In genomic region chr14:75075299-75076180, GRCm38 (mm10) we compare ENCODE assay signal across 16 mouse cellular contexts. TPM values are rescaled to one million over a fixed set of nuclear protein-coding genes. Genes with fewer than 3 reads are reported as not detected.
"Had no signal": no experiment of that assay in that cellular context is flagged by ENCODE, and none has a peak within 500 bp of the region (broad histone marks: within the 10 kb centered on the region; RNA-seq: fewer than 3 reads in every experiment).

No protein-coding gene starts in this region.

- H3K9me3 ChIP-seq: kidney, embryonic 15.5 days; limb, embryonic 12.5 days; midbrain, embryonic 10.5 days; stomach, embryonic 15.5 days had no signal

- H3K4me2 ChIP-seq: kidney, embryonic 15.5 days; limb, embryonic 12.5 days; stomach, embryonic 15.5 days had no signal

- H3K4me3 ChIP-seq: kidney, embryonic 15.5 days; limb, embryonic 12.5 days; midbrain, embryonic 10.5 days; stomach, embryonic 15.5 days had no signal

- H3K9ac ChIP-seq: kidney, embryonic 15.5 days; limb, embryonic 12.5 days; liver, embryonic 14.5 days; stomach, embryonic 15.5 days had no signal

- H3K27me3 ChIP-seq: kidney, embryonic 15.5 days; limb, embryonic 12.5 days; stomach, embryonic 15.5 days had no signal

- H3K4me1 ChIP-seq: kidney, embryonic 15.5 days; limb, embryonic 12.5 days; midbrain, embryonic 10.5 days; stomach, embryonic 15.5 days had no signal

- H3K36me3 ChIP-seq: kidney, embryonic 15.5 days; limb, embryonic 12.5 days; midbrain, embryonic 10.5 days; stomach, embryonic 15.5 days had no signal

- ATAC-seq: intestine, embryonic 16.5 days; midbrain, embryonic 16.5 days had no signal

- DNase-seq: kidney, adult 2 months; kidney, postnatal 14 days; liver; lung, adult 18-20 months; right cerebral cortex, postnatal 14 days; thymus, postnatal 4 days had no signal

- H3K27ac ChIP-seq: kidney, embryonic 15.5 days; limb, embryonic 12.5 days; liver, embryonic 14.5 days; midbrain, embryonic 10.5 days; stomach, embryonic 15.5 days had no signal

RNA-seq across cellular contexts. Expression of gene Lrrc63, which starts 55.1 kb away (rescaled TPM):
- total RNA-seq: layer of hippocampus, postnatal 25 days; left cerebral cortex, adult 8-10 months; left cerebral cortex, postnatal 25 days had no signal
- polyA plus RNA-seq: kidney, adult 2 months; kidney, embryonic 15.5 days; midbrain, embryonic 16.5 days; stomach, embryonic 15.5 days had no signal
